Mouse (Mus musculus) heart, postnatal 4 days (tissue): ENCODE measurements around the gene Zmynd19. TPM values are rescaled to one million over a fixed set of nuclear protein-coding genes. Genes with fewer than 3 reads are reported as not detected.
A peak's percentile ranks its signal among the peaks of the same experiment; 100 is the strongest.

ENCODE experiments used
- DNase-seq: peaks from one replicate; pipeline ENCODE4 v3.0.0; 2021
- total RNA-seq, 2 experiments: library from RNA; stranded (reverse); gene quantifications; 2 replicates each; pipeline ENCODE4 v1.2.3; 2021

Gene Zmynd19
- 10 to 100 TPM; 26.6 to 32.1 TPM for total RNA-seq

GRCm38 (mm10) chr2:24949421-24950188 is at the start of gene Zmynd19:
TSS of gene Zmynd19 (plus strand) at chr2:24949792.
- DNase-seq = peak; percentile 99

GRCm38 (mm10) chr2:24901055-24901454 is 48.5 kb upstream of the Zmynd19 start:
- DNase-seq = no peak

DNA sequence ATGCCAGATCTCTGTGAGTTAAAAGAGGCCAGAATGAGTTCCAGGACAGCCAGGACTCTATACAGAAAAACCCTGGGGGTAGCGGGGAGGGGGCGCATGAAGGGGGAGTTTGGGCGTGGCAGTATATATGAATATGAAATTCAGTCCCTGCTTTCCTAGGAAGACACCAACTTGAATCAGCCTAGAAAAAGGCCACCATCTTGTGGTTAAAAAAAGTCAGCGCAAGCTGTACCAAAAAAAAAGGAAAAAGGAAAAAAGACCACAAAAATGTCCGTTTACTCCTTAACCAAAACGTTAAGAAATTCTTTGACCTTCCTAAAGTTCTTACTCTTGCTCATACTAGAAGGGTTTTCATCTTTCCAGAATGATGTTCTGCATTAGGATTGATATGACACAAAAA is 46.6 kb upstream of the Zmynd19 start:
- DNase-seq = no peak

- DNase-seq = no peak
Measured at GRCm38 (mm10) chr2:24904823-24905652, 44.6 kb upstream of the Zmynd19 start.

DNA sequence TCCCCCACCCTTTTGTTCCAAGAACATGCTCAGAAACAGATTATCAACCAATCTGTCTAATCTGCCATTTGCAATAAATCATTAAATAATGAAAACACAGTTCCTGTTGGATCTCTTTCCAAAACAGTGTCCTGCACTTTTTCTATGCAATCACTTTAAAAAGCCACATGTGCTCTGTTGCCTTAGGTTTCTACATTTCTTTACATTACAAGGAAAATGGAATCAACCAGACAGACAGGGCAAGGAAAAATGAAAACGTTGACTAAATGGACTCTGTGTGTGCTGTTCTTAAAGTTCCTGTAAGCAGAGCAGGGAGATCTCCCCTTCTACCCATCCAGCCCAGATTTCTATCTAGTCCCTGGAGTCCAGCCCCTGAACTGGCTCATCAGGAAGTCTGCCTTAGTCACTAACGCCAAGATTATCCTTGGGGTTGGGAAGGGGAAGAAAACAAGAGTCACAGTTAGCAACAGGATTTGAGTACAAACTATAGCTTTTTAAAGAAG is 43.9 kb upstream of the Zmynd19 start:
- no peak for DNase-seq

GRCm38 (mm10) chr2:24910481-24910880 is 39.1 kb upstream of the Zmynd19 start:
- no peak for DNase-seq

DNA sequence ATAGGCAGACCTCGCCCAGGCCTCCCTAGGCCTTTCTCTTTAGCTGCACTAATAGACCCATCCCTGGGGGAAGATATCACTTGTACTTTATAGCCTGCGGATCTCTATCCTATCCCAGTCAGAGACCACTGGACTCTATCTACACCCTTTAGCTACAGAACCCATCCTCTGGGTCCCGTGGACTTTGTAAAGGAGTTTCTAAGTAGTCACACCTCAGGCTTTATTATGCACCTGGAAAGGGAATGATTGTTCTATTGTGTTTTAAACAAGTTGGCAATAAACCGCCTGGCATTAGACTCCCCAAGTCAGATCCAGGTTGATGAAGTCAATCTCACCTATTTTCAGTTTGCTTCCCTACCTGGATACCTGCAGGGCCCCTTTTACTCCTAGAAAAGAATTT is 37.4 kb upstream of the Zmynd19 start:
- DNase-seq = no peak

- no peak for DNase-seq
Measured at GRCm38 (mm10) chr2:24912589-24912988, 37.0 kb upstream of the Zmynd19 start.

- DNase-seq = no peak
Measured at GRCm38 (mm10) chr2:24914762-24915161, 34.8 kb upstream of the Zmynd19 start.

DNA sequence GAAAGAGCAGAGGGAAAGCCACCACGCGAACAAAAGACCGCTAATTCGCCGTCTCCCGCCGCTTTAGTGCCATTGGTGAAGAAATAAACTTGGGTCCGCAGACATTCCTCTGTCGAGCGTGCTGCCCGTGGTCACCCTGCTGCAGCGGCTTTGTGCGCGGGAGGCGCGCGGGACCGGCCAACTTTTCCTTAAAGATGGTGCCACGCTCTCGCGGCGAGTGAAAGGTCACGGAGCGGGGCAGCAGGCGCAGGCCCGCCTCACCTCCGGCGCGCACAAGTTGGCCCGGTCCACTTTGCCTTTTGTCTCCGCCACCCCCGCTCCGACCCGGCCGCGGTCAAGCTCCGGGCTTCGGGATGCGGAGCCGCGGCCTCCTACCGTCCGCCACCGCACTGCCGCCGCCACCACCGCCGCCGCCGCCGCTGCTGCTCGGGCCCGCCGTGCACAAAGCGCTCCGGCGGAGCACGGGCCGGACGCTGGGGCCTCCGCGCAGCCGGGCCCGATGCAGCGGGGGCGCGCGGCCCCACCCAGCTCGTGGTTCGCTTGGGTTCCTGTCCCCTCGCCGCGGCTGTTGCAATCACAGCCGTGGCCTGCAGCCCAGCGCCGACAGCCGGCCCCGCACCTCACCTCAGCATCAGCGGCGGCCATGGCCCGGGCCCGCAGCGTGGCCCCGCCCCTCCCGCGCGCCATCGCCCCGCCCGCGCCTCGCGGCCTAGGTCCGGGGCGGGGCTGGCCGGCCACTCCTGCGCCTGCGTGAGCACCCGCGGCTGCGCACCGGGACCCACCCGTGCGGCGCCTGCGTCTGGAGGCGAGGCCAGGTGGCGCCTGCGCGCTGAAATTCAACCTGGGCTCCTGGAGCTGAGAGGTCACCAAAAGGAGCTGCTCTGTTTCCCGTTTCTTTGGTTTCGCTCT is 30.4 kb upstream of the Zmynd19 start, which contains the start of gene Ehmt1:
Gene Ehmt1, minus strand, starts transcription at position 685 of the 909 bp plus-strand sequence.
- DNase-seq = peak; percentile 95

GRCm38 (mm10) chr2:24919839-24920175 is 29.8 kb upstream of the Zmynd19 start:
- no peak for DNase-seq

DNA sequence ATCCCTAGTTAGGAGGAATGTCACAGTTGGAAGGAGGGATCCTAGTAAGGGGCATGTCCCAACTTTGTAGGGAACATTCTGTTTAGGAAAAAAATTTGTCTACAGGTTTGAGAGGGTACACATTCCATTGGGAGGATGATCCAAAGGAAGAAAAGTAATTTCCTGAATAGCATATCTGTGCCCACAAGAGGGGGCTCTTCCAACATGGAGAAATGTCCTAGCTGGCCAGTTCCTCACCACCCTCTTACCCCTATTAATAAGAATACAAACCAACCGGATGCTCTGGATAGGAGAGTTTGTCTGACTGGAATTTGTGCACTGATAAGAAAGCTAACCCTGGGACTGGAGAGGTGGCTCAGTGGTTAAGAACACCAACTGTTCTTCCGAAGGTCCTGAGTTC is 26.0 kb upstream of the Zmynd19 start:
- DNase-seq = peak; percentile 22

GRCm38 (mm10) chr2:24925284-24925683 is 24.3 kb upstream of the Zmynd19 start:
- DNase-seq = no peak

- no peak for DNase-seq
Measured at GRCm38 (mm10) chr2:24926345-24926964, 23.1 kb upstream of the Zmynd19 start.

DNA sequence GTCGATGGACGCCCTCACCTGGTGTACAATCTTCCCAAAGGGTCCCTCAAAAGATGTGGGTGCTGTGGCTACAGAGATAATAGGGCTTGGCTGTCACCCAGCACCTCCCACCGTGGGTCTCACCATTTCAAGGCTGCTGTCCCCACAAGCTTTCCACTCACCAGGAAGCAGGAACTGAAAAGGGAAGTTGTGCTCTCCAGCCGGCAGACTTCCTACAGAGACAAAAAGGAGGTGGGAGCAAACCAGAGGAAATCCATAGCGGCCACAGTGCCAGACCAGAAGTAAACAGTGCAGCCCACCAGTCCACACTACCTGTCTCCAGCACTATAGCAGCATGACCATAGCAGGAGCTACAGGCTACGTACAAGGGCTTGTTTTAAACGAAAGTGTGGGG is 22.6 kb upstream of the Zmynd19 start:
- DNase-seq = no peak

- peak; percentile 17 for DNase-seq
Measured at GRCm38 (mm10) chr2:24927810-24928479, 21.6 kb upstream of the Zmynd19 start.

DNA sequence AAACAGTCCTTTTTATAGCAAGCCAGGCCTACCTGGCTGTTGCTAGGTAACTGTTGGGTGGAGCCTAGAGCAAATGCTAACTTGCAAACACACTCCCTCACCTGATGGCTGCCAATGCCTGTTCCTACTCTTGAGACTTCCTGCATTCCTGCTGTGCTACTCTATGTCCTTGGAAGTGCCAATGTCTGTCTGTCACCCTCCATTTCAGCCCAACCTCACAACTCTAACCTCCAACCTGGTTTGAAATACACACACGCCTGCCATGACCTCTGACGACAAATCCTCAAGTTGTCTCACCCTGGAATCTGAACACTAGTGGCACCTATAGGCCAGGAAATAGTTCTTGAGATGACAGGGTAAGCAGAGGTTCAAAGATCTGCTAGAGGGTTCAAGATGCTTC is 20.5 kb upstream of the Zmynd19 start:
- no peak for DNase-seq

DNA sequence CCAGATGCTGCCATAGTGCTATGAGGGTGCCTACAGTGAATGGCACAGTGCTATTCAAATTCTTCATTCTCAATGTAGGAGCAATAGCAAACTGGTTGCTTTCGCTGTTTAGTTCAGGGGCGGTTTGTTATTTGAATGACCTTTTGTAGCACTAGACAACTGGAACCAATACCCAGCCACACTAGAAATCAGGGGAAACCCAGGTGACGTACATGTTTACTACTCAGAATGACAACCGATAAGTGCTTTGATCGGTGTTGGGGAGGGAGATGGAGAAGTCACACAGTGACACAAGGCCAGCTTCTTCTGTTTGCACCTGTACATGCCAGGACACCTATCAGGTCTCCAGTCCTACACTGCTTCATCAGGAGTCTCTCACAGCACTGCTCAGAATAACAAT is 20.0 kb upstream of the Zmynd19 start:
- DNase-seq = no peak

- no peak for DNase-seq
Measured at GRCm38 (mm10) chr2:24934441-24934963, 15.1 kb upstream of the Zmynd19 start.

- DNase-seq = peak; percentile 92
Measured at GRCm38 (mm10) chr2:24935057-24935796, 14.4 kb upstream of the Zmynd19 start, which contains the start of gene Arrdc1. TSS of gene Arrdc1 (minus strand) at chr2:24935252.
